Mouse (Mus musculus) midbrain, embryonic 12.5 days (tissue): ENCODE measurements around the gene Islr2. TPM values are rescaled to one million over a fixed set of nuclear protein-coding genes. Genes with fewer than 3 reads are reported as not detected.

Experiments
- ATAC-seq: fragments of 200-750 bp; cut with Nextera tagmentation; 2 replicates; pipeline ENCODE4 v1.8.0; 2017; ENCODE audit warnings: low read depth, moderate TSS enrichment, moderate library complexity; ENCODE audit not compliant: low FRiP score
- H3K27ac ChIP-seq: fragments of 300-500 bp; sonication (generic); replicated peaks from 2 replicates; pipeline ENCODE4 v1.5.1; 2016; ENCODE audit warnings: mild to moderate bottlenecking
- H3K27me3 ChIP-seq: fragments of 300-500 bp; sonication (generic); 2 replicates; pipeline ENCODE4 v1.6.1; 2016; ENCODE audit warnings: mild to moderate bottlenecking
- H3K36me3 ChIP-seq: fragments of 300-500 bp; sonication (generic); 2 replicates; pipeline ENCODE4 v1.6.1; 2016
- H3K4me1 ChIP-seq: fragments of 300-500 bp; sonication (generic); 2 replicates; pipeline ENCODE4 v1.6.1; 2016
- H3K4me2 ChIP-seq: fragments of 300-500 bp; sonication (generic); replicated peaks from 2 replicates; pipeline ENCODE4 v1.6.1; 2016; ENCODE audit warnings: mild to moderate bottlenecking, moderate library complexity
- H3K4me3 ChIP-seq: fragments of 300-500 bp; sonication (generic); 2 replicates; pipeline ENCODE4 v1.5.1; 2016; ENCODE audit warnings: mild to moderate bottlenecking
- H3K9ac ChIP-seq: fragments of 300-500 bp; sonication (generic); replicated peaks from 2 replicates; pipeline ENCODE4 v1.6.1; 2016; ENCODE audit warnings: mild to moderate bottlenecking, moderate library complexity
- H3K9me3 ChIP-seq: fragments of 300-500 bp; sonication (generic); 2 replicates; pipeline ENCODE4 v1.6.1; 2016; ENCODE audit warnings: mild to moderate bottlenecking
- WGBS: fragments of 180-500 bp; shearing (Covaris S2); methylation state at CpG from one replicate; pipeline ENCODE4 v1.1.7; 2016; 5-methylcytosine and 5-hydroxymethylcytosine counted together
- polyA plus RNA-seq: library from polyadenylated mRNA; unstranded; fragments of >200 nt; fragmentation: Nextera tagmentation; extraction: Ambion mirVana; gene quantifications from 2 replicates; pipeline ENCODE4 v1.2.1, GENCODE M21; 2016

Gene Islr2
- polyA plus RNA-seq, 1 experiment from 2014 or later: 27.0 TPM

- 62% methylated on average over 8 of the region's 8 CpGs for WGBS
- Histone ChIP-seq H3K9me3 (no peaks in the 10 kb centered on the region), H3K4me3 (no peak overlapping the region), H3K27me3 (peaks cover 10% of the 10 kb centered on the region; the same call in 1 of the 2 replicates), H3K27ac (no peak overlapping the region), H3K4me1 (peaks cover 14% of the 10 kb centered on the region), H3K9ac (no peak overlapping the region), H3K36me3 (0 out of 2 replicates have a peak, but pooled peaks cover 3% of the 10 kb centered on the region), H3K4me2 (no peak overlapping the region)
- no peak for ATAC-seq
These were observed 10.5 kb upstream of the Islr2 start for GRCm38 (mm10) chr9:58214519-58215180.

GRCm38 (mm10) chr9:58213865-58214264 lies 9.7 kb upstream of the Islr2 start:
- Histone ChIP-seq H3K4me1 (peaks cover 14% of the 10 kb centered on the region), H3K9me3 (no peaks in the 10 kb centered on the region), H3K27me3 (peaks cover 10% of the 10 kb centered on the region; the same call in 1 of the 2 replicates), H3K4me2 (no peak overlapping the region), H3K27ac (no peak overlapping the region), H3K4me3 (no peak overlapping the region), H3K9ac (no peak overlapping the region; the same call in 1 of the 2 replicates), H3K36me3 (no peaks in the 10 kb centered on the region)
- ATAC-seq: no peak
- 29% methylated on average over 5 of the region's 5 CpGs for WGBS

DNA sequence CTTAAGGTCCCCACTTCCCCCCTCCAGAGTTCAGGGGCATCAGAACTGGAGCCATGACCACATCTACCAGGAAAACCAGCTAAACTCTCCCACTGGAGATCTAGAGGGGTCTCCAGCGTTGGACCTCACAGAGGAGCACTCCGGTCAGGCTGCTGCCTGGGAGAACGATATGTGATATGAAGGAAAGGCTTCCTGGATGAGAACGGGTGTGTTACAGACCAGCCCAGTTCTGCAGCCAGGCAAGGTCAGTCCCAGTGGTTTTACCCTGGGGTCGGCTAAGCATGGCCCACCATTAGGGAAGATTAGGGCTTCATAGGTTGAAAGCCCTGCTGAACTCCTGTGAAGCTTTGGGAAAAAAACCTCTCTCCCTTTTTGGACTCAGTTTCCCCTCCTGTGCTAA lies 9.3 kb upstream of the Islr2 start:
- Histone ChIP-seq H3K4me3 (no peak overlapping the region), H3K9me3 (no peaks in the 10 kb centered on the region), H3K36me3 (no peaks in the 10 kb centered on the region), H3K4me2 (no peak overlapping the region), H3K9ac (no peak overlapping the region), H3K27ac (no peak overlapping the region), H3K27me3 (peaks cover 10% of the 10 kb centered on the region), H3K4me1 (peaks cover 14% of the 10 kb centered on the region)
- WGBS: 82% methylated on average over 5 of the region's 5 CpGs
- no peak for ATAC-seq

DNA sequence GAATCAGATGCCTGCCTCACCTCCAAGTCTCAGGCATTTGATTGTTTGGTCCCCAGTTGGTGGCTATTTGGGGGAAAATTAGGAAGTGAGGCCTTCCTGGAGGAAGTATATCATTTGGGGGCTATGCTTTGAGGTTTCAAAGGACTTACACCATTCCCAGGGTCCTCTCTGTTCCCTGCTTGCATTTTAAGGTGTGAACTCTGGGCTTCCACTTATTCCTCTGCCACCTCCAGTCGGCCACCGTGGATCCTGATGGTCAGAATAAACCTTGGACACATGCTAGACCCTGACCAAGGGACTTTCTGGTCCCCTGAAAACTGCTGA lies 6.1 kb upstream of the Islr2 start:
- H3K4me3 ChIP-seq: no peak overlapping the region
- no peaks in the 10 kb centered on the region for H3K9me3 ChIP-seq
- no peak overlapping the region for H3K9ac ChIP-seq
- H3K27me3 ChIP-seq: peaks cover 24% of the 10 kb centered on the region
- no peak overlapping the region for H3K27ac ChIP-seq
- no peak overlapping the region for H3K4me2 ChIP-seq
- H3K4me1 ChIP-seq: peaks cover 14% of the 10 kb centered on the region
- no peaks in the 10 kb centered on the region for H3K36me3 ChIP-seq
- WGBS: 93% methylated on average over 2 of the region's 2 CpGs
- ATAC-seq: no peak

DNA sequence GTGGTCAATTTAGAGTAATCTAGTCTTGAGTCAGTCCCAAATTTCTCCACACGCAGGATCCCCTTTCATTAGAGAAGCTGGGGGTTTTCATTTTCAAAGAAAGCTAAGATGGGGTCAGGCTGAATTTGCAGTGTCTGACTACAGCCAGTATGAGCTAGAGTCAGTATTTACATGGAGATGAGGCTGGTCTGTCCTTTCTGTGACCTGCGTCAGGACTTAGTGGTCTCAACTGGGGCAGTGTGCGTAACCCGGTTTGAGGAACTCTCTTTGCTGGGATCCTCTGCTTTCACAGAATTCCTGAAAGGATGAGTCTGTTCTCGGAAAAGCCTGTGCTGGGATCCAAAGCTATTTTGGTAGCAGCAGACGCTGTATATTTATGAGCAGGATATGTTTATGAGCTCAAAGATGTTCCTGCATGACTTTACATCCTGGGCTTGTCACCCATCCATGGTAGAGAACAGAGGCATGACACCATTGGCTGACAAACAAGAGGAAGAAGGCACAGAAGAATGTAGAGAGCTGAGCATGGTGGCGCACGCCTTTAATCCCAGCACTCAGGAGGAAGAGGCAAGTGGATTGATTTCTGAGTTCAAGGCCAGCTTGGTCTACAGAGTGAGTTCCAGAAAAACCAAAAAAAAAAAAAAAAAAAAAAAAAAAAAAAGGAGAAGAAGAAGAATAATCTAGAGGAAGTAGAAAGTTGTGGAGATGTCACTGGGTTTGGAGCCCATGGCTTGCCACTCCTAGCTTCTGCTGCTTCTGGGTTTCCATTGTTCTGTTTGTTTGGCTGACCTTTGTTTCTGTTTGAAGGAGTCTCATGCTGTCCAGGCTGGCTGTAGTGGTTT lies 5.6 kb upstream of the Islr2 start:
- Histone ChIP-seq H3K4me1 (peaks cover 16% of the 10 kb centered on the region), H3K27me3 (peaks cover 30% of the 10 kb centered on the region), H3K4me3 (no peak overlapping the region), H3K27ac (no peak overlapping the region), H3K9me3 (no peaks in the 10 kb centered on the region), H3K9ac (no peak overlapping the region), H3K36me3 (no peaks in the 10 kb centered on the region), H3K4me2 (no peak overlapping the region)
- no peak for ATAC-seq
- WGBS: 76% methylated on average over 8 of the region's 8 CpGs

GRCm38 (mm10) chr9:58206013-58206412 lies 1.9 kb upstream of the Islr2 start:
- no peaks in the 10 kb centered on the region for H3K36me3 ChIP-seq

GRCm38 (mm10) chr9:58204448-58205000 lies 405 bp upstream of the Islr2 start:
- H3K9ac ChIP-seq: peak overlapping the region; percentile 34; the same call in 1 of the 2 replicates
- H3K4me3 ChIP-seq: peak overlapping the region; percentile 42
- H3K4me1 ChIP-seq: peaks cover 50% of the 10 kb centered on the region
- whole genome bisulfite sequencing: 4% methylated on average over 18 of the region's 18 CpGs
- peak overlapping the region; percentile 88 for H3K27ac ChIP-seq
- H3K36me3 ChIP-seq: no peaks in the 10 kb centered on the region
- H3K4me2 ChIP-seq: peak overlapping the region; percentile 52
- H3K27me3 ChIP-seq: peaks cover 70% of the 10 kb centered on the region
- H3K9me3 ChIP-seq: no peaks in the 10 kb centered on the region
- ATAC-seq: peak; percentile 72; the same call in 1 of the 2 replicates

More at GRCm38 (mm10) chr9:58206013-58206412, 1.9 kb upstream of the Islr2 start:
- peaks cover 43% of the 10 kb centered on the region for H3K4me1 ChIP-seq
- peaks cover 58% of the 10 kb centered on the region for H3K27me3 ChIP-seq
- H3K9ac ChIP-seq: no peak overlapping the region
- H3K27ac ChIP-seq: no peak overlapping the region
- no peak for ATAC-seq
- no peak overlapping the region for H3K4me3 ChIP-seq
- no peaks in the 10 kb centered on the region for H3K9me3 ChIP-seq
- WGBS: 77% methylated on average over 7 of the region's 7 CpGs
- H3K4me2 ChIP-seq: peak overlapping the region; percentile 52

DNA sequence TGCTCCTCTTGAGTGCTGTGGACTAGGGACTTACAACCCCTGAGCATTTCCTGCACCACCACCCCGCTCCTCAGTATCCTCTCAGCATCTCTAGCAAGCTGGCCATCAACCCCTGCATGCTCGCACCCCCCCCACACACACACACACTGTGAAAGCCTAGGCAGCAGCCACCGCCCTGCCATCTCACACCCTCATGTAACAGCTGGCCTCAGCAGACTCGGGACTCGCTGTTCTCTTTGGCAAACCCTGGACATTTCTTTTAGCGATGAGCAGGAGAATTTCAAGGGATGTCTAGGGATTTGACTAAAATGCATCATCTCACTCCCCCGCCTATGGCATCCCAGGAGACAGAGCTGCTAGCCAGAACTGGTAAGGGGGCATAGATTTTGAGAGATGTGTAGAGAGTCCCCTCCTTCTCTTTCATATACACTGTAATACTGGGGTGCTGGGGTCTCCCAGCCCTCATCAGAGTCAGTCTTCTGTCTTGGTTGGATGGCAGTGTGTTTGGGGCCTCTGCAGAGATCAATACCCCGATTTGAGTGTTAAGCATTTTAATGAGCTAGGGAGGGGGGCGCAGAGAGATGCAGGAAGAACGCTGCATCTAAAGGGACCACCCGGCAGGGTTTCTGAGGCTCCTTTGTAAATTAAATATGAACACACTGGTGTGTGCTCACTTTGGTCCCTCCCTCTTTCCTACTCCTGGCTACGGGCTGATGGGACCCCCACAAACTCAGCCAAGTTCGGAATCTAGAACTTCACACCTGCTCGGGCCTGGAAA lies 1.3 kb downstream of the Islr2 start:
- Histone ChIP-seq H3K36me3 (no peaks in the 10 kb centered on the region), H3K9me3 (no peaks in the 10 kb centered on the region), H3K4me1 (peaks cover 66% of the 10 kb centered on the region), H3K9ac (peak overlapping the region; percentile 54), H3K4me2 (peak overlapping the region; percentile 52), H3K4me3 (peak overlapping the region; percentile 42), H3K27me3 (peaks cover 87% of the 10 kb centered on the region), H3K27ac (peak overlapping the region; percentile 88)
- no peak for ATAC-seq
- 2% methylated on average over 14 of the region's 14 CpGs for WGBS

GRCm38 (mm10) chr9:58201861-58202549 lies 2.1 kb downstream of the Islr2 start:
- H3K9ac ChIP-seq: peak overlapping the region; percentile 54
- peak overlapping the region; percentile 88 for H3K27ac ChIP-seq
- ATAC-seq: 0 out of 2 replicates have a peak, but pooled peaks have one; percentile 17
- peak overlapping the region; percentile 42 for H3K4me3 ChIP-seq
- H3K36me3 ChIP-seq: no peaks in the 10 kb centered on the region
- WGBS: under 1% methylated on average over 37 of the region's 37 CpGs
- H3K4me2 ChIP-seq: peak overlapping the region; percentile 52
- H3K4me1 ChIP-seq: peaks cover 73% of the 10 kb centered on the region
- H3K9me3 ChIP-seq: no peaks in the 10 kb centered on the region
- H3K27me3 ChIP-seq: peaks cover 95% of the 10 kb centered on the region

DNA sequence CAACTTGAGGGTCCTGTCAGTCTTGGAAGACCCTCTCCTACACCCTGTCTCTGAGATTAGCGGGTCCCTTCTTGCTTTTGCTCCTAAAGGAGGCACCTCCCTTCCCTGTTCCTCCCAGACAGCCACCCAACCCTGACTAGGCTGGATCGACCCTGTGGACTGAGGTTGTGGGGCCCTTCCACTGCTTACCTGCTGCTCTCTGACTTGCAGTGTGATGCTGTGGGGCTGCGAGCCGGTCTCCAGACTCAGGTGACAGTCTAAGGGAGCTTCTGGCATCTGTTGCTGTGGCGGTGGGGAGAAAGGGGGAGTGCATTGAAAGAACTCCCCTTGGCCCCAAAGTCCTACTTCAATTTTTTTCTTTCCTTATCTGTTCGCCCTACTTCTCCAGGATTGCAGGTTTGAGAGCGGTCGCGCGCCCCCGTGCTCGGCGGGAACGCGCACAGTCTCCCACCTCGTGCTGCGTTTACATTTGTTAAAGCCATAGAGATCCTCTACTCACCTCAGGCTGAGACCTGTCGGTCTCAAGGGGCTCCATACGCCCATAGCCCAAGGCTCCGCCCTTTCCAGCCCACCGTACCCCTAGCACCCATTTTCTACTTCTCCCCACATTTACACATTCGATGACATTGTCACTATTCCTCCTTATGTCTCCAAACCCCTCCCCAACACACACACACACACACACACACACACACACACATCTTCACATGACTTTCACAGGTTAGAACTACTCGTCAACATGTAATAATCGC lies 2.9 kb downstream of the Islr2 start:
- no peaks in the 10 kb centered on the region for H3K9me3 ChIP-seq
- peaks cover 80% of the 10 kb centered on the region for H3K4me1 ChIP-seq
- WGBS: 2% methylated on average over 24 of the region's 24 CpGs
- peak overlapping the region; percentile 42 for H3K4me3 ChIP-seq
- H3K36me3 ChIP-seq: no peaks in the 10 kb centered on the region
- ATAC-seq: no peak
- peaks cover 99% of the 10 kb centered on the region for H3K27me3 ChIP-seq
- H3K27ac ChIP-seq: peak overlapping the region; percentile 88
- H3K4me2 ChIP-seq: peak overlapping the region; percentile 52
- peak overlapping the region; percentile 64 for H3K9ac ChIP-seq
